9 mouse cellular contexts compared by ENCODE assay signal in genomic region chr7:75110689-75111088, GRCm38 (mm10).
DNase-seq lines count a peak whose midpoint lies in the region; ATAC-seq and TF ChIP-seq lines count a peak whose summit lies in the region.
"Had no signal": no experiment of that assay in that cellular context is flagged by ENCODE, and none has a peak within 500 bp of the region (broad histone marks: within the 10 kb centered on the region; RNA-seq: fewer than 3 reads in every experiment).

No protein-coding gene starts in this region.

- no peaks in the 10 kb centered on the region for H3K9me3 ChIP-seq in hindbrain, embryonic 11.5 days (ENCODE audit: control insufficient read depth, low read length)
- no peaks in the 10 kb centered on the region for H3K9me3 ChIP-seq in hindbrain, embryonic 13.5 days
- no peaks in the 10 kb centered on the region for H3K9me3 ChIP-seq in midbrain, embryonic 13.5 days
- H3K9me3 ChIP-seq: limb, embryonic 13.5 days had no signal

- H3K27me3 ChIP-seq in hindbrain, embryonic 11.5 days (ENCODE audit: control insufficient read depth, insufficient read depth, low read length): no peaks in the 10 kb centered on the region
- no peaks in the 10 kb centered on the region for H3K27me3 ChIP-seq in hindbrain, embryonic 13.5 days
- H3K27me3 ChIP-seq in kidney, adult 2 months (replicated peaks; ENCODE audit: control insufficient read depth, insufficient read depth, low read length): no peaks in the 10 kb centered on the region
- H3K27me3 ChIP-seq in midbrain, embryonic 13.5 days: no peaks in the 10 kb centered on the region

- no peaks in the 10 kb centered on the region for H3K36me3 ChIP-seq in hindbrain, embryonic 11.5 days (ENCODE audit: control insufficient read depth, insufficient read depth, low read length)
- H3K36me3 ChIP-seq in hindbrain, embryonic 13.5 days: no peaks in the 10 kb centered on the region
- no peaks in the 10 kb centered on the region for H3K36me3 ChIP-seq in kidney, adult 2 months (ENCODE audit: control insufficient read depth, insufficient read depth, low read length)
- no peaks in the 10 kb centered on the region for H3K36me3 ChIP-seq in midbrain, embryonic 13.5 days
- H3K36me3 ChIP-seq: limb, embryonic 13.5 days had no signal

- no peak overlapping the region for H3K27ac ChIP-seq in hindbrain, embryonic 11.5 days (ENCODE audit: low read depth, low read length)
- no peak overlapping the region for H3K27ac ChIP-seq in hindbrain, embryonic 13.5 days
- no peak overlapping the region for H3K27ac ChIP-seq in kidney, adult 2 months (ENCODE audit: insufficient read depth, low read depth, low read length)
- no peak overlapping the region for H3K27ac ChIP-seq in midbrain, embryonic 13.5 days
- H3K27ac ChIP-seq: limb, embryonic 13.5 days had no signal

- no peaks in the 10 kb centered on the region for H3K4me1 ChIP-seq in hindbrain, embryonic 11.5 days (replicated peaks; ENCODE audit: control insufficient read depth, insufficient read depth, low read length)
- peaks cover 5% of the 10 kb centered on the region; the same call in 1 of the 2 replicates for H3K4me1 ChIP-seq in hindbrain, embryonic 13.5 days (replicated peaks)
- H3K4me1 ChIP-seq in kidney, adult 2 months (ENCODE audit: control insufficient read depth, insufficient read depth, low read length): no peaks in the 10 kb centered on the region
- H3K4me1 ChIP-seq in midbrain, embryonic 13.5 days (replicated peaks): no peaks in the 10 kb centered on the region
- H3K4me1 ChIP-seq: limb, embryonic 13.5 days had no signal

- peak; percentile 50 for DNase-seq in hindbrain, embryonic 11.5 days (ENCODE audit: low spot score)
- DNase-seq in B cell, adult 2 months: peak; percentile 8 to 15
- DNase-seq in adipocyte (ENCODE audit: low spot score): peak; percentile 42
- peak; percentile 35 for DNase-seq in embryo, embryonic 9.5 days (ENCODE audit: extremely low spot score)
- peak; percentile 79 for DNase-seq in kidney, adult 2 months
- no peak for DNase-seq in frontal cortex, postnatal 10 days (ENCODE audit: low spot score in 2 of 2)

- ATAC-seq in hindbrain, embryonic 11.5 days (ENCODE audit: low FRiP score): no peak
- no peak for ATAC-seq in hindbrain, embryonic 13.5 days (ENCODE audit: low FRiP score)
- peak; percentile 65; the same call in 1 of the 2 replicates for ATAC-seq in midbrain, embryonic 13.5 days

- H3K4me2 ChIP-seq in hindbrain, embryonic 11.5 days (replicated peaks; ENCODE audit: low read depth, low read length): no peak overlapping the region
- no peak overlapping the region for H3K4me2 ChIP-seq in hindbrain, embryonic 13.5 days
- H3K4me2 ChIP-seq in midbrain, embryonic 13.5 days (replicated peaks): no peak overlapping the region
- H3K4me2 ChIP-seq: limb, embryonic 13.5 days had no signal

- H3K9ac ChIP-seq in hindbrain, embryonic 11.5 days (ENCODE audit: low read depth, low read length): no peak overlapping the region
- no peak overlapping the region for H3K9ac ChIP-seq in hindbrain, embryonic 13.5 days
- no peak overlapping the region for H3K9ac ChIP-seq in midbrain, embryonic 13.5 days (replicated peaks)
- H3K9ac ChIP-seq: limb, embryonic 13.5 days had no signal

- no peak overlapping the region for H3K4me3 ChIP-seq in hindbrain, embryonic 11.5 days (ENCODE audit: low read depth, low read length)
- no peak overlapping the region for H3K4me3 ChIP-seq in hindbrain, embryonic 13.5 days
- H3K4me3 ChIP-seq in kidney, adult 2 months (ENCODE audit: insufficient read depth, low read depth, low read length): no peak overlapping the region
- no peak overlapping the region for H3K4me3 ChIP-seq in midbrain, embryonic 13.5 days (replicated peaks)
- H3K4me3 ChIP-seq: limb, embryonic 13.5 days had no signal

- peak; percentile 60 for TF ChIP-seq CTCF in kidney, adult 2 months (conservative IDR thresholded peaks at IDR 0.05; ENCODE audit: insufficient read depth, insufficient read length, low read depth, low read length)

- no peak for TF ChIP-seq POLR2A in kidney, adult 2 months (IDR thresholded peaks at IDR 0.05; ENCODE audit: low read depth, low read length)

- 15% methylated on average over 6 of the region's 6 CpGs for WGBS in hindbrain, embryonic 11.5 days
- 14% methylated on average over 6 of the region's 6 CpGs for WGBS in hindbrain, embryonic 13.5 days
- WGBS in kidney, adult 2 months: 8% methylated on average over 6 of the region's 6 CpGs
- 13% methylated on average over 6 of the region's 6 CpGs for WGBS in midbrain, embryonic 13.5 days

Comparison
In these comparisons a context has a peak if more than half of its experiments do, and no peak if none do; other contexts are left out.
1. DNase-seq: peak in hindbrain, embryonic 11.5 days (single experiment), B cell, adult 2 months (2 of 2), adipocyte (single experiment), embryo, embryonic 9.5 days (single experiment) and kidney, adult 2 months (single experiment); none in frontal cortex, postnatal 10 days (0 of 2).